8 mouse cellular contexts compared by ENCODE assay signal in the genomic region with DNA sequence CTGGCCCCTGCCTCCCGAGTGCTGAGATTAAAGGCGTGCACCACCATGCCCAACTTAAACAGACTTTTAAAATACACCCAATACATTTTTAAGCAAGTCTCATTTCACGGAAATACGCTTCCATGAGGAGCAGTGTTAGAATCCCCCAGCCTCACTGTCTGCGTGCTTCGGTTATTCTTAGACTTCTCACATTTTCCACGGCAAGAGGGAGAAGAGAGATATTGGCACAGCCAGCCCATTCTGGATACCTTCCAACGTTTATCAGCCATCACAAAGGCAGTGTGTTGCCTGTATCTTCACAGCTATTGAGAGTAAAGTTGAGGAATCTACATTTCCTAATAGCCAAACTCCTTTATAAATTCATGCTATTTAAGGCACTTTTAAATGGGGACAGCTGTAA. TPM values are rescaled to one million over a fixed set of nuclear protein-coding genes. Genes with fewer than 3 reads are reported as not detected.
DNase-seq lines count a peak whose midpoint lies in the region; ATAC-seq and TF ChIP-seq lines count a peak whose summit lies in the region.

No protein-coding gene starts in this region.

- DNase-seq in kidney, adult 2 months, result peak; percentile 43
- peak; percentile 77 for DNase-seq in Muller cell, postnatal 12 days (ENCODE audit: inconsistent ontology term)
- DNase-seq in embryonic facial prominence, embryonic 14.5 days (ENCODE audit: low spot score), result no peak
- no peak for DNase-seq in gastrocnemius, postnatal 10 days
- DNase-seq in right cerebral cortex, postnatal 25 days, result no peak
- DNase-seq in spleen, postnatal 4 days (ENCODE audit: low spot score in 2 of 2), result no peak

- peaks cover 41% of the 10 kb centered on the region for H3K36me3 ChIP-seq in kidney, adult 2 months (ENCODE audit: control insufficient read depth, insufficient read depth, low read length)
- H3K36me3 ChIP-seq in kidney, embryonic 14.5 days (ENCODE audit: control insufficient read depth, insufficient read depth, low read length), result peaks cover 36% of the 10 kb centered on the region
- H3K36me3 ChIP-seq in embryonic facial prominence, embryonic 14.5 days (ENCODE audit: control insufficient read depth, insufficient read depth, low read length), result peaks cover 35% of the 10 kb centered on the region
- H3K36me3 ChIP-seq in limb, embryonic 15.5 days, result peaks cover 32% of the 10 kb centered on the region

- H3K9me3 ChIP-seq in kidney, embryonic 14.5 days (ENCODE audit: control insufficient read depth, low read length), result no peaks in the 10 kb centered on the region
- H3K9me3 ChIP-seq in embryonic facial prominence, embryonic 14.5 days (ENCODE audit: control insufficient read depth, low read length), result no peaks in the 10 kb centered on the region
- H3K9me3 ChIP-seq in limb, embryonic 15.5 days, result no peaks in the 10 kb centered on the region

- ATAC-seq in kidney, embryonic 14.5 days (ENCODE audit: low FRiP score, low TSS enrichment), result no peak
- no peak for ATAC-seq in embryonic facial prominence, embryonic 14.5 days (ENCODE audit: low read depth)
- no peak for ATAC-seq in limb, embryonic 15.5 days (ENCODE audit: insufficient number of reproducible peaks, low FRiP score, low TSS enrichment, low read depth)

- H3K4me1 ChIP-seq in kidney, adult 2 months (ENCODE audit: control insufficient read depth, insufficient read depth, low read length), result peaks cover 33% of the 10 kb centered on the region
- H3K4me1 ChIP-seq in kidney, embryonic 14.5 days (ENCODE audit: control insufficient read depth, insufficient read depth, low read length), result peaks cover 51% of the 10 kb centered on the region
- peaks cover 51% of the 10 kb centered on the region for H3K4me1 ChIP-seq in embryonic facial prominence, embryonic 14.5 days (ENCODE audit: control insufficient read depth, insufficient read depth, low read length)
- peaks cover 78% of the 10 kb centered on the region for H3K4me1 ChIP-seq in limb, embryonic 15.5 days

- H3K27me3 ChIP-seq in kidney, adult 2 months (replicated peaks; ENCODE audit: control insufficient read depth, insufficient read depth, low read length), result no peaks in the 10 kb centered on the region
- no peaks in the 10 kb centered on the region for H3K27me3 ChIP-seq in kidney, embryonic 14.5 days (ENCODE audit: control insufficient read depth, insufficient read depth, low read length)
- no peaks in the 10 kb centered on the region for H3K27me3 ChIP-seq in embryonic facial prominence, embryonic 14.5 days (replicated peaks; ENCODE audit: control insufficient read depth, insufficient read depth, low read length)
- no peaks in the 10 kb centered on the region for H3K27me3 ChIP-seq in limb, embryonic 15.5 days

- H3K4me3 ChIP-seq in kidney, adult 2 months (ENCODE audit: insufficient read depth, low read depth, low read length), result no peak overlapping the region
- no peak overlapping the region for H3K4me3 ChIP-seq in kidney, embryonic 14.5 days (ENCODE audit: low read length)
- no peak overlapping the region for H3K4me3 ChIP-seq in embryonic facial prominence, embryonic 14.5 days (ENCODE audit: low read depth, low read length)
- H3K4me3 ChIP-seq in limb, embryonic 15.5 days, result no peak overlapping the region

- no peak for TF ChIP-seq CTCF in kidney, adult 2 months (conservative IDR thresholded peaks at IDR 0.05; ENCODE audit: insufficient read depth, insufficient read length, low read depth, low read length)

- no peak for TF ChIP-seq POLR2A in kidney, adult 2 months (IDR thresholded peaks at IDR 0.05; ENCODE audit: low read depth, low read length)

- WGBS in kidney, adult 2 months, result 32% methylated on average over 8 of the region's 8 CpGs
- 76% methylated on average over 8 of the region's 8 CpGs for WGBS in kidney, embryonic 14.5 days
- WGBS in embryonic facial prominence, embryonic 14.5 days, result 51% methylated on average over 8 of the region's 8 CpGs
- WGBS in limb, embryonic 15.5 days, result 44% methylated on average over 8 of the region's 8 CpGs

- peak overlapping the region; percentile 40 for H3K27ac ChIP-seq in kidney, adult 2 months (ENCODE audit: insufficient read depth, low read depth, low read length)
- H3K27ac ChIP-seq in kidney, embryonic 14.5 days (ENCODE audit: low read depth, low read length), result no peak overlapping the region; the same call in 1 of the 2 replicates
- H3K27ac ChIP-seq in embryonic facial prominence, embryonic 14.5 days (replicated peaks; ENCODE audit: low read depth, low read length), result peak overlapping the region; percentile 46; the same call in 1 of the 2 replicates
- H3K27ac ChIP-seq in limb, embryonic 15.5 days, result peak overlapping the region; percentile 34

- H3K9ac ChIP-seq in kidney, embryonic 14.5 days (ENCODE audit: low read depth, low read length), result no peak overlapping the region
- H3K9ac ChIP-seq in embryonic facial prominence, embryonic 14.5 days (ENCODE audit: low read depth, low read length), result no peak overlapping the region
- H3K9ac ChIP-seq in limb, embryonic 15.5 days, result no peak overlapping the region

- no peak overlapping the region for H3K4me2 ChIP-seq in kidney, embryonic 14.5 days (replicated peaks; ENCODE audit: low read depth, low read length)
- H3K4me2 ChIP-seq in embryonic facial prominence, embryonic 14.5 days (ENCODE audit: low read depth, low read length), result no peak overlapping the region; the same call in 1 of the 2 replicates
- no peak overlapping the region for H3K4me2 ChIP-seq in limb, embryonic 15.5 days

RNA-seq across cellular contexts. Expression of gene Atp1a1, which starts 7.8 kb away (rescaled TPM):
- polyA plus RNA-seq in kidney, adult 2 months (2012; rRNA removed), result 2,267 and 2,428 TPM in 2 replicates
- polyA plus RNA-seq in kidney, embryonic 14.5 days (2014; fragmentation: Nextera tagmentation; extraction: Ambion mirVana), result 166 and 280 TPM in 2 replicates
- 153 and 162 TPM in 2 replicates for polyA plus RNA-seq in embryonic facial prominence, embryonic 14.5 days (2014; fragmentation: Nextera tagmentation; extraction: Ambion mirVana)
- polyA plus RNA-seq in limb, embryonic 15.5 days (2015; fragmentation: Nextera tagmentation; extraction: Ambion mirVana), result 63.5 and 78.0 TPM in 2 replicates
- total RNA-seq in gastrocnemius, postnatal 10 days (2021), result 10 to 100 TPM; 71.2 to 86.4 TPM

Comparison
In these comparisons a context has a peak if more than half of its experiments do, and no peak if none do; other contexts are left out.
1. DNase-seq: peak in kidney, adult 2 months (single experiment) and Muller cell, postnatal 12 days (single experiment); none in embryonic facial prominence, embryonic 14.5 days (single experiment), gastrocnemius, postnatal 10 days (single experiment), right cerebral cortex, postnatal 25 days (single experiment) and spleen, postnatal 4 days (0 of 2).